ENCODE assay signal across 11 mouse cellular contexts in the genomic region with DNA sequence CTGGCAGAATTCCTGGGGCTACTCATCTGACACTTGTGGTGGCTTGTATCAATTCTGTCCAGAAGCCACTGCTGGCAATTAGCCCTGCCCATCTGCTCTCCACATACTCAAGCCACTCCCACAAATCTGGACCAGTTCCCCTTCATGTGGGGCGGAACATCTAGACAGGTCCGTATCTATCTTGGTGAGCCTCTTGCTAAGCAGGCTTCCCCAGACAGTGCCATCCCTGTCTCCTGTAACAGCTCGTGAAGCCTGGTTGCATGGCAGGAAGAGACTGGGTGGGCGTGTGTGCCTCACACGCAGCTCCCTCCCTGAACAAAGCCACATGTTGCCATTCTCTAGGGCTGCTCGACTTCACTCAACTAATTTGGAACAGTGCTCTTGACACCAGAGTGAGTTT.
DNase-seq lines count a peak whose midpoint lies in the region; ATAC-seq lines count a peak whose summit lies in the region.
"Had no signal": no experiment of that assay in that cellular context is flagged by ENCODE, and none has a peak within 500 bp of the region (broad histone marks: within the 10 kb centered on the region; RNA-seq: fewer than 3 reads in every experiment).

No protein-coding gene starts in this region.

- 75% methylated on average over 6 of the region's 6 CpGs for WGBS in midbrain, embryonic 13.5 days
- 72% methylated on average over 6 of the region's 6 CpGs for WGBS in midbrain, embryonic 15.5 days
- WGBS in embryonic facial prominence, embryonic 10.5 days, result 49% methylated on average over 6 of the region's 6 CpGs

- H3K9me3 ChIP-seq in midbrain, embryonic 13.5 days, result no peaks in the 10 kb centered on the region
- no peaks in the 10 kb centered on the region for H3K9me3 ChIP-seq in midbrain, embryonic 15.5 days
- no peaks in the 10 kb centered on the region for H3K9me3 ChIP-seq in embryonic facial prominence, embryonic 10.5 days
- H3K9me3 ChIP-seq: hindbrain, embryonic 15.5 days had no signal

- ATAC-seq in midbrain, embryonic 13.5 days, result 0 out of 2 replicates have a peak, but pooled peaks have one; percentile 34
- no peak for ATAC-seq in midbrain, embryonic 15.5 days (replicated peaks)
- ATAC-seq: CD4-positive, CD25-positive, alpha-beta regulatory T cell, adult 4 months had no signal

- no peaks in the 10 kb centered on the region for H3K36me3 ChIP-seq in midbrain, embryonic 13.5 days
- no peaks in the 10 kb centered on the region for H3K36me3 ChIP-seq in midbrain, embryonic 15.5 days (replicated peaks)
- no peaks in the 10 kb centered on the region for H3K36me3 ChIP-seq in embryonic facial prominence, embryonic 10.5 days (replicated peaks)
- H3K36me3 ChIP-seq: hindbrain, embryonic 15.5 days had no signal

- DNase-seq in embryonic facial prominence, embryonic 10.5 days (ENCODE audit: low spot score), result peak; percentile 35
- DNase-seq in layer of hippocampus, adult 9-10 months (ENCODE audit: low spot score), result peak; percentile 39
- peak; percentile 35 for DNase-seq in right cerebral cortex, postnatal 14 days
- DNase-seq in urinary bladder, postnatal 14 days (ENCODE audit: low spot score), result no peak
- no peak for DNase-seq in adrenal gland, adult (ENCODE audit: inconsistent age in 2 of 2, low spot score in 1 of 2)
- DNase-seq in thymus, postnatal 25 days, result no peak
- DNase-seq: adrenal gland, postnatal 25 days had no signal

- H3K27ac ChIP-seq in midbrain, embryonic 13.5 days, result no peak overlapping the region
- no peak overlapping the region for H3K27ac ChIP-seq in midbrain, embryonic 15.5 days
- H3K27ac ChIP-seq in embryonic facial prominence, embryonic 10.5 days (replicated peaks), result peak overlapping the region; percentile 59
- H3K27ac ChIP-seq: hindbrain, embryonic 15.5 days had no signal

- peaks cover 12% of the 10 kb centered on the region; the same call in 1 of the 2 replicates for H3K4me1 ChIP-seq in midbrain, embryonic 13.5 days (replicated peaks)
- H3K4me1 ChIP-seq in midbrain, embryonic 15.5 days, result peaks cover 18% of the 10 kb centered on the region
- H3K4me1 ChIP-seq in embryonic facial prominence, embryonic 10.5 days, result peaks cover 49% of the 10 kb centered on the region

- H3K4me2 ChIP-seq in midbrain, embryonic 13.5 days (replicated peaks), result no peak overlapping the region
- no peak overlapping the region for H3K4me2 ChIP-seq in midbrain, embryonic 15.5 days
- H3K4me2 ChIP-seq: hindbrain, embryonic 15.5 days had no signal

- H3K9ac ChIP-seq in midbrain, embryonic 13.5 days (replicated peaks), result no peak overlapping the region
- no peak overlapping the region for H3K9ac ChIP-seq in midbrain, embryonic 15.5 days
- H3K9ac ChIP-seq: hindbrain, embryonic 15.5 days had no signal

- H3K4me3 ChIP-seq in midbrain, embryonic 13.5 days (replicated peaks), result no peak overlapping the region
- H3K4me3 ChIP-seq in midbrain, embryonic 15.5 days, result no peak overlapping the region
- no peak overlapping the region for H3K4me3 ChIP-seq in embryonic facial prominence, embryonic 10.5 days
- H3K4me3 ChIP-seq: hindbrain, embryonic 15.5 days had no signal

- peaks cover 3% of the 10 kb centered on the region; the same call in 1 of the 2 replicates for H3K27me3 ChIP-seq in midbrain, embryonic 13.5 days
- H3K27me3 ChIP-seq in midbrain, embryonic 15.5 days (replicated peaks), result no peaks in the 10 kb centered on the region
- H3K27me3 ChIP-seq in embryonic facial prominence, embryonic 10.5 days (replicated peaks; ENCODE audit: low read depth, poor library complexity, severe bottlenecking), result no peaks in the 10 kb centered on the region
- H3K27me3 ChIP-seq: hindbrain, embryonic 15.5 days had no signal

Comparison
In these comparisons a context has a peak if more than half of its experiments do, and no peak if none do; other contexts are left out.
1. DNase-seq: peak in embryonic facial prominence, embryonic 10.5 days (single experiment), layer of hippocampus, adult 9-10 months (single experiment) and right cerebral cortex, postnatal 14 days (single experiment); none in urinary bladder, postnatal 14 days (single experiment), adrenal gland, adult (0 of 2) and thymus, postnatal 25 days (single experiment).